Mouse (Mus musculus) ES-E14 (cell line): ENCODE results near the gene Cldn19.

Source experiments
- HCFC1 ChIP-seq: IDR thresholded peaks from 2 replicates; pipeline ENCODE4 v1.6.1; 2012; ENCODE audit warnings: low read length, inconsistent platforms, borderline replicate concordance; ENCODE audit not compliant: insufficient read depth
- MAFK ChIP-seq: IDR thresholded peaks from 2 replicates; pipeline ENCODE4 v1.6.1; 2014; ENCODE audit warnings: mild to moderate bottlenecking, low read depth, low read length, inconsistent platforms; ENCODE audit not compliant: insufficient read depth
- ZC3H11A ChIP-seq: IDR thresholded peaks from 2 replicates; pipeline ENCODE4 v1.6.1; 2012; ENCODE audit warnings: low read depth, mild to moderate bottlenecking, inconsistent platforms, low read length, borderline replicate concordance
- ZNF384 ChIP-seq: IDR thresholded peaks from 2 replicates; pipeline ENCODE4 v1.6.1; 2012; ENCODE audit warnings: low read depth, low read length, inconsistent platforms

DNA sequence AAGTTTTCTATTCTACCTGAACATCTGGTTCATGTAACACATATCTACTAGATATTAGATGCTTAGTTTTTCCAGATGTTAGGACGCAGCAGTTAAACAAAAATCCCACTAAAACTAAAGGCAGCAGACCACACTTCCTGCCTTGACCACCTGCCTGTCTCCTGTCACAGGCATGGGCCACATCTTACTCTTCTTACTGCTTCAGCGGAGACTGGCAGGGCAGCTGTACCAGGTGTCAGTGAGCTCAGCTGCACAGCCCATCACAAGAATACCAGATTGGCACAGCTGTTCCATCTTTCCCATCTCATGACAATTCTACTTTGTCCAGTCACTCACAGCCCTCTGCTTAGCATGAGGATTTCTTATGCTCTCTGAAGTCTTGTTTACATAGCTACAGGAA is 42.1 kb downstream of the Cldn19 start:
- TF ChIP-seq ZC3H11A (no peak), HCFC1 (no peak), MAFK (no peak), ZNF384 (no peak)
